Mouse (Mus musculus) lung, embryonic 16.5 days (tissue): Measurements from ENCODE around the gene Nos1. TPM values are rescaled to one million over a fixed set of nuclear protein-coding genes. Genes with fewer than 3 reads are reported as not detected.

Experiments
- ATAC-seq: fragments of 200-750 bp; cut with Nextera tagmentation; 2 replicates; pipeline ENCODE4 v1.8.0; 2017; ENCODE audit warnings: low read depth, mild to moderate bottlenecking, moderate library complexity
- H3K27ac ChIP-seq: fragments of 300-500 bp; sonication (generic); 2 replicates; pipeline ENCODE4 v1.5.1; 2014; ENCODE audit warnings: mild to moderate bottlenecking, control low read depth, low read length
- H3K27me3 ChIP-seq: fragments of 300-500 bp; sonication (generic); 2 replicates; pipeline ENCODE4 v1.6.1; 2014; ENCODE audit warnings: low read depth, low read length, mixed read lengths; ENCODE audit not compliant: control insufficient read depth, insufficient read depth
- H3K36me3 ChIP-seq: fragments of 300-500 bp; sonication (generic); 2 replicates; pipeline ENCODE4 v1.6.1; 2014; ENCODE audit warnings: low read length; ENCODE audit not compliant: control insufficient read depth, insufficient read depth
- H3K4me1 ChIP-seq: fragments of 300-500 bp; sonication (generic); replicated peaks from 2 replicates; pipeline ENCODE4 v1.6.1; 2014; ENCODE audit warnings: low read length, mixed read lengths; ENCODE audit not compliant: control insufficient read depth, insufficient read depth
- H3K4me2 ChIP-seq: fragments of 300-500 bp; sonication (generic); 2 replicates; pipeline ENCODE4 v1.6.1; 2014; ENCODE audit warnings: low read depth, low read length, control low read depth
- H3K4me3 ChIP-seq: fragments of 300-500 bp; sonication (generic); 2 replicates; pipeline ENCODE4 v1.5.1; 2014; ENCODE audit warnings: mild to moderate bottlenecking, low read length, control low read depth
- H3K9ac ChIP-seq: fragments of 300-500 bp; sonication (generic); 2 replicates; pipeline ENCODE4 v1.6.1; 2014; ENCODE audit warnings: low read length, control low read depth
- H3K9me3 ChIP-seq: fragments of 300-500 bp; sonication (generic); 2 replicates; pipeline ENCODE4 v1.6.1; 2016; ENCODE audit warnings: low read length; ENCODE audit not compliant: control insufficient read depth
- WGBS: fragments of 180-500 bp; shearing (Covaris S2); extraction: QIAGEN DNeasy Blood & Tissue Kit; methylation state at CpG from one replicate; pipeline ENCODE4 v1.1.7; 2014; 5-methylcytosine and 5-hydroxymethylcytosine counted together
- polyA plus RNA-seq: library from polyadenylated mRNA; unstranded; fragments of >200 nt; fragmentation: Nextera tagmentation; extraction: Ambion mirVana; gene quantifications from 2 replicates; pipeline ENCODE4 v1.2.1, GENCODE M21; 2015

The Nos1 gene
- polyA plus RNA-seq, 1 experiment from 2014 or later, result 0.10 TPM

GRCm38 (mm10) chr5:117989773-117990172, 208.9 kb downstream of the Nos1 start:
- H3K27me3 ChIP-seq, result no peaks in the 10 kb centered on the region
- no peak overlapping the region for H3K9ac ChIP-seq
- H3K36me3 ChIP-seq, result peaks cover 43% of the 10 kb centered on the region
- no peak overlapping the region for H3K4me3 ChIP-seq
- no peak overlapping the region for H3K27ac ChIP-seq
- no peaks in the 10 kb centered on the region for H3K9me3 ChIP-seq
- 76% methylated on average over 6 of the region's 6 CpGs for WGBS
- H3K4me2 ChIP-seq, result no peak overlapping the region
- ATAC-seq, result no peak
- no peaks in the 10 kb centered on the region for H3K4me1 ChIP-seq

GRCm38 (mm10) chr5:117990957-117991356, 210.1 kb downstream of the Nos1 start:
- no peak for ATAC-seq
- Histone ChIP-seq H3K9ac (no peak overlapping the region), H3K36me3 (peaks cover 44% of the 10 kb centered on the region), H3K27me3 (no peaks in the 10 kb centered on the region), H3K9me3 (no peaks in the 10 kb centered on the region), H3K27ac (no peak overlapping the region), H3K4me2 (no peak overlapping the region), H3K4me3 (no peak overlapping the region), H3K4me1 (no peaks in the 10 kb centered on the region)
- 78% methylated on average over 3 of the region's 3 CpGs for whole genome bisulfite sequencing

- H3K27ac ChIP-seq, result no peak overlapping the region
- peaks cover 55% of the 10 kb centered on the region for H3K36me3 ChIP-seq
- H3K9me3 ChIP-seq, result no peaks in the 10 kb centered on the region
- H3K27me3 ChIP-seq, result no peaks in the 10 kb centered on the region
- no peak overlapping the region for H3K9ac ChIP-seq
- no peak overlapping the region for H3K4me3 ChIP-seq
- no peak overlapping the region for H3K4me2 ChIP-seq
- no peak for ATAC-seq
- 89% methylated on average over 6 of the region's 6 CpGs for WGBS
- H3K4me1 ChIP-seq, result no peaks in the 10 kb centered on the region
Observed at GRCm38 (mm10) chr5:117993550-117993949, 212.7 kb downstream of the Nos1 start.

GRCm38 (mm10) chr5:117995372-117995901, 214.6 kb downstream of the Nos1 start:
- 86% methylated on average over 8 of the region's 8 CpGs for WGBS

GRCm38 (mm10) chr5:117995911-117996310, 215.1 kb downstream of the Nos1 start:
- no peak for ATAC-seq
- peaks cover 55% of the 10 kb centered on the region for H3K36me3 ChIP-seq
- 84% methylated on average over 6 of the region's 6 CpGs for WGBS
- no peak overlapping the region for H3K4me2 ChIP-seq
- H3K27me3 ChIP-seq, result no peaks in the 10 kb centered on the region
- no peaks in the 10 kb centered on the region for H3K9me3 ChIP-seq
- no peak overlapping the region for H3K27ac ChIP-seq
- no peak overlapping the region for H3K9ac ChIP-seq
- no peaks in the 10 kb centered on the region for H3K4me1 ChIP-seq
- no peak overlapping the region for H3K4me3 ChIP-seq

More at GRCm38 (mm10) chr5:117995372-117995901, 214.6 kb downstream of the Nos1 start:
- H3K4me1 ChIP-seq, result no peaks in the 10 kb centered on the region
- H3K9ac ChIP-seq, result no peak overlapping the region
- no peak overlapping the region for H3K4me2 ChIP-seq
- peaks cover 54% of the 10 kb centered on the region for H3K36me3 ChIP-seq
- H3K27me3 ChIP-seq, result no peaks in the 10 kb centered on the region
- no peak for ATAC-seq
- H3K4me3 ChIP-seq, result no peak overlapping the region
- no peak overlapping the region for H3K27ac ChIP-seq
- no peaks in the 10 kb centered on the region for H3K9me3 ChIP-seq

GRCm38 (mm10) chr5:117996581-117996980, 215.7 kb downstream of the Nos1 start:
- Histone ChIP-seq H3K4me2 (no peak overlapping the region), H3K27ac (no peak overlapping the region), H3K9ac (no peak overlapping the region), H3K27me3 (no peaks in the 10 kb centered on the region), H3K9me3 (no peaks in the 10 kb centered on the region), H3K36me3 (peaks cover 50% of the 10 kb centered on the region), H3K4me3 (no peak overlapping the region), H3K4me1 (no peaks in the 10 kb centered on the region)
- no peak for ATAC-seq
- WGBS, result 76% methylated on average over 6 of the region's 6 CpGs

- Histone ChIP-seq H3K9ac (no peak overlapping the region), H3K27me3 (no peaks in the 10 kb centered on the region), H3K4me1 (no peaks in the 10 kb centered on the region), H3K36me3 (peaks cover 55% of the 10 kb centered on the region), H3K4me2 (no peak overlapping the region), H3K27ac (no peak overlapping the region), H3K9me3 (no peaks in the 10 kb centered on the region), H3K4me3 (no peak overlapping the region)
- 60% methylated on average over 10 of the region's 10 CpGs for whole genome bisulfite sequencing
- ATAC-seq, result no peak
Observed at GRCm38 (mm10) chr5:117997434-117997970, 216.7 kb downstream of the Nos1 start.

- Histone ChIP-seq H3K4me3 (no peak overlapping the region), H3K4me1 (no peaks in the 10 kb centered on the region), H3K27me3 (no peaks in the 10 kb centered on the region), H3K9ac (no peak overlapping the region), H3K4me2 (no peak overlapping the region), H3K36me3 (peaks cover 61% of the 10 kb centered on the region), H3K27ac (no peak overlapping the region), H3K9me3 (no peaks in the 10 kb centered on the region)
- 74% methylated on average over 7 of the region's 7 CpGs for WGBS
- no peak for ATAC-seq
Observed at GRCm38 (mm10) chr5:117999061-117999460, 218.2 kb downstream of the Nos1 start.

GRCm38 (mm10) chr5:117999584-117999983, 218.8 kb downstream of the Nos1 start:
- 77% methylated on average over 11 of the region's 11 CpGs for WGBS
- ATAC-seq, result no peak
- H3K36me3 ChIP-seq, result peaks cover 56% of the 10 kb centered on the region
- no peaks in the 10 kb centered on the region for H3K27me3 ChIP-seq
- no peak overlapping the region for H3K27ac ChIP-seq
- H3K9ac ChIP-seq, result no peak overlapping the region
- no peak overlapping the region for H3K4me3 ChIP-seq
- no peak overlapping the region for H3K4me2 ChIP-seq
- no peaks in the 10 kb centered on the region for H3K4me1 ChIP-seq
- H3K9me3 ChIP-seq, result no peaks in the 10 kb centered on the region
